Mouse (Mus musculus) layer of hippocampus, adult 2 months (tissue): ENCODE measurements around the gene Mmrn2. TPM values are rescaled to one million over a fixed set of nuclear protein-coding genes. Genes with fewer than 3 reads are reported as not detected.
"Not testable (repeated sequence)": the region's sequence is repeated elsewhere in the genome, so short reads cannot be mapped to it uniquely, and the experiment has no call there.

ENCODE experiments used
- DNase-seq, 2 experiments: peaks; one replicate each; pipeline ENCODE4 v3.0.0; 2022; ENCODE audit warnings: low spot score in 2 of 2
- H3K27ac ChIP-seq: fragments of 200-600 bp; 2 replicates; pipeline ENCODE4 v1.8.1; 2022
- H3K4me3 ChIP-seq: fragments of 200-600 bp; 2 replicates; pipeline ENCODE4 v1.8.1; 2022; ENCODE audit warnings: mild to moderate bottlenecking
- CTCF ChIP-seq: fragments of 200-600 bp; conservative IDR thresholded peaks from 2 replicates; pipeline ENCODE4 v1.8.1; 2022; ENCODE audit warnings: antibody characterized with exemption, mild to moderate bottlenecking, moderate library complexity
- total RNA-seq, 2 experiments: library from RNA; stranded (reverse); gene quantifications; 2 replicates each; pipeline ENCODE4 v1.2.3; 2021

The Mmrn2 gene
- total RNA-seq, 2 experiments from 2014 or later = 3.9 to 4.0 TPM

DNA sequence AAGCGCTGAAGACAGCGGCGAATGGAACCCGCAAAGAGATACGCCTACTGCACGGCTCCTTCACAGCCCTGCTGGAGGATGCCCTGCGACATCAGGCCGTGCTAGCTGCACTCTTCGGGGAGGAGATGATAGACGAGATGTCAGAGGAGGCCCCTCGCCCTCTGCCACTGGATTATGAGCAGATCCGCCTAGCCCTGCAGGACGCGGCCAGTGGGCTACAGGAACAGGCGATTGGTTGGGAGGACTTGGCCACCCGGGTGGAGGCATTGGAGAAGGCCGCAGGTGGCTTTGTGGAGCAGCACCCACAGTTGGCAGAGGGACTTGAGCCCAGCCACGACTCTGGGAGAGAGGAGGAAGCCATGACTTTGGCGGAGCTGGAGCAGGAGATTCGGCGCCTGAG is 23.6 kb downstream of the Mmrn2 start:
- no peak for TF ChIP-seq CTCF
- Histone ChIP-seq H3K27ac (no peak overlapping the region), H3K4me3 (no peak overlapping the region)
- no peak for DNase-seq

DNA sequence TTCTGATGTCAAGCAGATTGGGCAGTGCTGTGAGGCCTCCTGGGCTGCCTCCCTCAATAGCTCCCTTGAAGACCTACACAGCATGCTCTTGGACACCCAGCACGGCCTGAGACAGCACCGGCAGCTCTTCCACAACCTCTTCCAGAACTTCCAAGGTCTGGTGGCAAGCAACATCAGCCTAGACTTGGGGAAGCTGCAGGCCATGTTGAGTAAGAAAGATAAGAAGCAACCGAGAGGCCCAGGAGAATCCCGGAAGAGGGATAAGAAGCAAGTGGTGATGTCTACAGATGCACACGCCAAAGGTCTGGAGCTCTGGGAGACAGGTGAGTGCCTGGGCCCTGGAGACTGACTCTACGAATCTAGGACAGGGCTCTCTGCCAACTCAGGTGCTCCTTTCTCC is 24.0 kb downstream of the Mmrn2 start:
- H3K4me3 ChIP-seq = no peak overlapping the region
- no peak overlapping the region for H3K27ac ChIP-seq
- DNase-seq = no peak
- TF ChIP-seq CTCF = no peak

DNA sequence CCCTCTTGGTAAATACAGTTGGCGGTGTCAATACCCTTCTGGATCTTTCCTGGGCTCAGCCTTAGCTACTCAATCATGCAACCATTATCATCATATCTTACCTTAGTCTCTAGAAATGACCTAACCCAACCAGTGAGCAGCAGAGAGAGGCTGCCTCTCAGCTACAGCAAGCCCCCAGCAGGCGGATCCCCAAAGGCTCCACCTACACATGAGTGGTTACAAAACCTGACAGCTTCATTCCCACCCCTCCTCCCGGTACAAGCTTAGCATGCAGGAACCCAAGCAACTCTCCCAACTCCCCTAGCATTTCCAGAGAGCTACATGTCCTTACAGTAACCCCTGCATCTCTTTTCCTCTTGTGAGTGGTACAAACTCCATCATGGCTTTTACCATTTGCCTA is 24.8 kb downstream of the Mmrn2 start:
- Histone ChIP-seq H3K4me3 (no peak overlapping the region), H3K27ac (no peak overlapping the region)
- no peak for DNase-seq
- TF ChIP-seq CTCF = no peak

DNA sequence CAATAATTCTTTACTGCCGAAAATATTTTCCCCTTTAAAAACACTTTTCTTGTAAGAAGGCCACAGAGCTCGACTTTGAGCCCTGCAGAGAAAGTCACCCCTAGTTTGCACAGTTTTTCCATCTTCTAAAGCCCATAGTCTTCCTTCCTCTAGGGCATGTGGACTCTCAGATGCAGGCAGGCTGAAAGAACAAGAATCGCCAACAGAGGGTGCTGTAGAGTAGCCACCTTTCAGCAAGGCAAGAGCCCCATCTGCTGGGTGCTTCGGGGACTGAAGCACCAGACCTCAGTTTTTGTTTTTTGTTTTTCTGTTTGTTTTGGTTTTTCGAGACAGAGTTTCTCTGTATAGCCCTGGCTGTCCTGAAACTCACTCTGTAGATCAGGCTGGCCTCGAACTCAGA is 25.9 kb downstream of the Mmrn2 start:
- Histone ChIP-seq H3K4me3 (no peak overlapping the region), H3K27ac (no peak overlapping the region)
- peak; percentile 69 to 84 for DNase-seq
- peak; percentile 97 for TF ChIP-seq CTCF

GRCm38 (mm10) chr14:34402871-34403270 is 27.6 kb downstream of the Mmrn2 start:
- no peak overlapping the region for H3K4me3 ChIP-seq
- no peak overlapping the region for H3K27ac ChIP-seq
- DNase-seq = no peak
- TF ChIP-seq CTCF = no peak

GRCm38 (mm10) chr14:34403424-34403823 is 28.2 kb downstream of the Mmrn2 start:
- no peak for TF ChIP-seq CTCF
- no peak for DNase-seq
- no peak overlapping the region for H3K27ac ChIP-seq
- no peak overlapping the region for H3K4me3 ChIP-seq

DNA sequence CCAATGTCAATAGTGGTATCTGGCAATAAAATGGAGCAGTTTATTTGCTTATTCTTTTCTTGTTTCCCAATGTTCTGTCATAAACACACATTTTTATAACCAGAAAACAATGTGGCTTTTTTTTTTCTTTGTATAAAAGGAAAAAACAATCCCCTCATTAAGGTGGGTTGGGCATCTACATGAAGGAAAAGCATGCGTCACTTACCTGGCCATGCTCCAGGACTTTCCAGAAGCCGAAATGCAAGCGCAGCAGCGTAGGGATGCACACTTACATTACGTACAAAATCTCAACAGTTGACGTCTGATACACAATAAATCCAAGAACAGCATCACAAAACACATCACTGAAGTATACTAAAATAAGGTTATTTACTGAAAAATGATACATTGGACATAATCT is 35.5 kb downstream of the Mmrn2 start:
- TF ChIP-seq CTCF = no peak
- H3K4me3 ChIP-seq = no peak overlapping the region
- DNase-seq = no peak
- no peak overlapping the region for H3K27ac ChIP-seq

GRCm38 (mm10) chr14:34412164-34412896 is 37.1 kb downstream of the Mmrn2 start:
- TF ChIP-seq CTCF = no peak
- no peak overlapping the region for H3K4me3 ChIP-seq
- no peak overlapping the region for H3K27ac ChIP-seq
- no peak for DNase-seq

GRCm38 (mm10) chr14:34416946-34417345 is 41.7 kb downstream of the Mmrn2 start:
- DNase-seq, H3K4me3 ChIP-seq, H3K27ac ChIP-seq: not testable (repeated sequence)

DNA sequence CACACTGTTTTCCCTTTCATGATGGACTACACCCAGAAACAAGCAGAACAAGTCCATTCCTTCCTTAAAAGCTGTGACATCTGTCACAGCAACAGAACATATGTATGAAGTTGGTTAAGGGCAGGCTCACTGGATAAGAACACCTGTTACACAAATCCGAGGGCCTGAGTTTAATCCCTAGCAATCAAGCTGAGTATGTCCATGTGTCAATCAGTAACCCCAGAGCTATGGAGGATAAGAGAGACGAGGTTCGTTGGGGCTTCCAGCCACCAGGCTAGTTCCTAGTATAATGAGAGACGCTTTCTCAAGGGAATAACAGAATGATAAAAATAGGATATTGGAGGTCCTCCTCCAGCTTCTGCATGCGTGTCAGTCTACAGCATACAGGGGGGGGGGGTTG is 42.2 kb downstream of the Mmrn2 start:
- TF ChIP-seq CTCF = no peak
- Histone ChIP-seq H3K27ac (no peak overlapping the region), H3K4me3 (no peak overlapping the region)
- DNase-seq = no peak

DNA sequence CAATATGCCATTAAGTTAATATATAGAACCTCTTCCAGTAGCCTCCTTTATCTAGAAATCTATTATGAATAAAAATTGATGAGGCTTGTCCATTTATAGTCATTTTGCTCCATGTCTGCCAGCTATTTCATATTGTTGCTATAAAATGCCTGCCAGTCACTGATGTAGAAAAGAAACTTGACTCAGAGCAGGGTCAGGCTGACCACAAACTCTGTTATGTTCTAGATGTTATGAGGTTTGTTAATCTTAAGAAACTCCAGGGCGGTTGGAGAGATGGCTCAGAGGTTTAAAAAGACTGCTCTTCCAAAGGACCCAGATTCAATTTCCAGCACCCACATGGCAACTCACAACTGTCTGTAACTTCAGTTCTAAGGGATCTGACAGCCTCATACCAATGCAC is 45.8 kb downstream of the Mmrn2 start:
- no peak for DNase-seq
- no peak for TF ChIP-seq CTCF
- no peak overlapping the region for H3K27ac ChIP-seq
- no peak overlapping the region for H3K4me3 ChIP-seq

DNA sequence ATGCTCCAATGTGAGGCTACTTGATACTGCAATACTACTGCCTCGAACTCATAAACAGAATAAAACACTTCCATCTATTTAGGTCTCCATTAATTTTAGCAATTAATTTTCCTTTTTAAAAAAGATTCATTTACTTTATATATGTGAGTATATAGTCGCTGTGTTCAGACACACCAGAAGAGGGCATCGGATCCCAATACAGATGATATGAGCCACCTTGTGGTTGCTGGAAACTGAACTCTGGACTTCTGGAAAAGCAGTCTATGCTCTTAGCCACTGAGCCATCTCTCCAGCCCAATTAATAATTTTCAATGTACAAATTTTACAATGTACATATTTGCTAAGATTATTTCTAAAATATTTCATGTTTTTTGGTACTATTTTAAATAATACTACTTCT is 53.0 kb downstream of the Mmrn2 start:
- Histone ChIP-seq H3K27ac (no peak overlapping the region), H3K4me3 (no peak overlapping the region)
- DNase-seq = no peak
- TF ChIP-seq CTCF = peak; percentile 59

DNA sequence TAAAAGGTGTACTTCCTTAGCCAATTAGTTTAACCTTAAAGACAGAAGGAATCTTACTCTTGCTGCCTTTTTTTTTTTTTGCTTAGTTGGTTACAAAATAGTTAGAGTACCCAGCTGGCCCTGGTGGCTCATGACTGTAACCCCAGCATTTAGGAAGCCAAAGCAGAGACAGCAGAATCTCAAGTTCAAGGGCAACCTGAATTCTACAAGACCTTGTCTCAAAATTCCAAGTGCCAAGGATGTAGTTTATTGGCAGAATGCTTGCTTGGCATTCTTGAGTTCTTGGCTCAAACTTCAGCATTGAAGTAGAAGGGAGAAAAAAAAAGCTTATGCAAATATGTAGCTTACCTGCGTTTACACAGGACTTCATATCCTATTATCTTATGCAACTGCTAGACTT is 53.8 kb downstream of the Mmrn2 start:
- no peak for TF ChIP-seq CTCF
- no peak overlapping the region for H3K27ac ChIP-seq
- H3K4me3 ChIP-seq = no peak overlapping the region
- DNase-seq = no peak

GRCm38 (mm10) chr14:34440526-34441066 is 65.3 kb downstream of the Mmrn2 start:
- TF ChIP-seq CTCF = no peak
- DNase-seq = no peak
- Histone ChIP-seq H3K4me3 (no peak overlapping the region), H3K27ac (peak overlapping the region; percentile 60)
